Mouse (Mus musculus) urinary bladder, postnatal 25 days (tissue): ENCODE results near the gene Tdpoz1.
"Not testable (repeated sequence)": the region's sequence is repeated elsewhere in the genome, so short reads cannot be mapped to it uniquely, and the experiment has no call there.

Experiments
- DNase-seq: peaks from one replicate; pipeline ENCODE4 v3.0.0; 2022; ENCODE audit warnings: low spot score

The Tdpoz1 gene

GRCm38 (mm10) chr3:93676210-93676609 is at the start of gene Tdpoz1:
Gene Tdpoz1, minus strand, starts transcription at chr3:93676310.
- DNase-seq, result not testable (repeated sequence)

GRCm38 (mm10) chr3:93708969-93709637 is 33.0 kb upstream of the Tdpoz1 start:
- DNase-seq, result not testable (repeated sequence)

DNA sequence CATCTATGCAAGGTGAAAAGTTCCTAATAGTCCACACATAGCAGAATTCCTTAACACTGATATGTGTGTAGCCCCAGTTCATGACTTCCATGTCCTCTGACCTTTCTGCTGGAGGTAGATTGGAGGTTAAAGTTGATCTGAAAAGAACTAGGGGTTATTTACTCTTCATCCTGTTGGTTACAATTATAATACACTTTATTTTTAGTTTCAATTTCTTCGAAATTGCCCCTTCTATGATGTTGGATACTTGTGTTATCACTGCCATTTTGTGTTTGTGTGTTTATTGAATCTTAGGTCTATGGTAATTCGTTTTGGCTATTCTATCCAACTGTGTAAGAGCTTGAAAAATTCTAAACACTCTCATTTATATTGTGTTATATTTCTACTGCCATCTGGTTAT is 16.9 kb upstream of the Tdpoz1 start, which contains the start of gene Gm37596:
Gene Gm37596, minus strand, starts transcription at position 101 of the 400 bp plus-strand sequence.
- not testable (repeated sequence) for DNase-seq

GRCm38 (mm10) chr3:93670805-93671503 is 5.2 kb downstream of the Tdpoz1 start:
- DNase-seq, result not testable (repeated sequence)

GRCm38 (mm10) chr3:93654260-93654659 is 21.9 kb downstream of the Tdpoz1 start:
- no peak for DNase-seq

- no peak for DNase-seq
Observed at GRCm38 (mm10) chr3:93652586-93652985, 23.5 kb downstream of the Tdpoz1 start, which contains the start of gene Tdpoz2. Gene Tdpoz2, minus strand, starts transcription at chr3:93652686.

GRCm38 (mm10) chr3:93630917-93631714 is 45.0 kb downstream of the Tdpoz1 start:
- not testable (repeated sequence) for DNase-seq
